Mouse (Mus musculus) skeletal muscle tissue, adult 2 months (tissue): ENCODE measurements around the gene Igsf21.

Experiments used
- DNase-seq: peaks from one replicate; pipeline ENCODE4 v3.0.0-alpha.2; 2012; ENCODE audit warnings: low read depth, low spot score

Igsf21 gene

DNA sequence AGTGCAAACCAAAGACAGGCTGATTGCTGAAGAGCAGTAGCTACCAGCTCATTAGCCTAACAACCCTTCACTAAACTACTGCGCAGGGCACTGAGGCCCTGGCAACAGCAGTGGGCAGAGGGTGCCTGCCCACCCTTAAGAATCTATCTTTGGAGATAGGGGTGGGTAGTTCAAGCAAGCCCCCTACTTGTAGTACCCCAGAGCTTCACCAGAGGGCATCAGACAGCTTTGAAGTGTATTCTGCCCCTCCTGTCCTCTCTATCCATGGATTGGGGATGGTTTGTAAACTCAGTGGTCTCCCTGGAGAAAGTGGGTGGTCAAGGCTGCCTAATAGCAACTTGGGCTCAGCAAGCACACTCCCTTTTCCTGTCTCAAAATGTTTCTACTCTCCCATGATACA lies 146.4 kb downstream of the Igsf21 start:
- DNase-seq, result no peak

GRCm38 (mm10) chr4:140096283-140096682 lies 150.3 kb downstream of the Igsf21 start:
- DNase-seq, result no peak

- DNase-seq, result no peak
Measured at GRCm38 (mm10) chr4:140094835-140095234, 151.7 kb downstream of the Igsf21 start.

GRCm38 (mm10) chr4:140092367-140092766 lies 154.2 kb downstream of the Igsf21 start:
- DNase-seq, result no peak

- DNase-seq, result no peak
Measured at GRCm38 (mm10) chr4:140091693-140092092, 154.9 kb downstream of the Igsf21 start.

DNA sequence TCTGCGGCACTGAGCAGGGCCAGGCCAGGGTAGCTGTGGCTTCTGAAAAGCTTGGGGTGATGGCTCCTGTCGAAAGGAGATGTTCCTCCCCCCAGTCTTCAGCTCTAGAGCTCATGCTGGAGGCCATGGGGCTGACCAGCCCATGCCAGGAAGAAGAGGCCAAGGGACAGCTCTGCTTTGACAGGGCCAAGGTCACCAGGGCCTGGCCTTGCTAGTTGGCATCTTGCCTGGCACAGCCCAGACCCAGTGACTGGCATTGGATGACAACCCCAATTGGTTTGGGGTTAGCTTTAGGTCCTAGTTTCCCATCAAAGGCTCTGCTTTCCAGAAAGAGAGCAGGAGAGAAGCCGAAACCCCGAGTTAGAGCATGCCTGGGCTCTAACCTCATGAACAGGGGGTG lies 156.9 kb downstream of the Igsf21 start:
- DNase-seq, result no peak

- no peak for DNase-seq
Measured at GRCm38 (mm10) chr4:140088711-140089440, 157.7 kb downstream of the Igsf21 start.

DNA sequence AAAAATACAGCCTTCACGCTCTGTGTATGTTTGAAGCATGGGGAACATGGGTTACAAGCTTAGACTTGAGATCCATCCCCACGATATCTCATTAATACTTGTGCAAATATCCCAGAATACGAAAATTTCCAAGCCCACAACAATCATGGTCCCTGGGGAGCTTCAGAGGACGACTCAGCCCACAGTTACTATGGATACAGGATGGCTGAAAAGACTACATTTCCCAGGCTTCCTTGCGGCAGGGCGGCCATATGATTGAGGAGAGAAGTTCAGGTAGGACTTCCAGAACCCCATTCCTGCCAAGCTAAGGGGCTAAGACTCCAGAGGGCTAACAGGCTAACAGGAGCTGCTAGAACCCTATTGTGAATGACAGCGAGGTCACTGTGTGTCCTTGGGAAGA lies 160.4 kb downstream of the Igsf21 start:
- DNase-seq, result no peak

DNA sequence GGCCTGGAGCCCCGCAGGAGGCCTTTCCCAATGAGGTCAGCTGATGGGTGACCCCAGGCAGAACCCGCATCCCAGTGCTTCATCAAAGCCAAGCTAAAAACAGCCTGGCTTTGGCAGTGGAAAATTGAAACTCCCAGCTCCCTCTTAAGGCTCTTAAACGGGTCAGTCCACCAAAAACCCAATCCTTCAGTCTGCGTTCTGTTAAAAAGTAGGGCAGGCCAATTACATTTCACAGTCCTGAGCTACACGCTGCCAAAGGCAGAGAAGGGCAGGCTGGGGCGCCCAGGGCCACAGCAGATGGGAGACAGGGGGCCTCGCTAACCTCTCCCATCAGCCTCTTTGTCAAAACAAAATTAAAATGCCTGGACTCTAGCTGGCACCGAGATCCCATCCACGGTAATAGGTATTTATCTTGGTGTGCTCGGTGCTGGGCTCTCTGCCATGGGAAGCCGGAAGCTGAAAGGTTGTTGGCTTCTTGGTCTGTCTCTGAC lies 162.0 kb downstream of the Igsf21 start:
- no peak for DNase-seq

- DNase-seq, result no peak
Measured at GRCm38 (mm10) chr4:140084064-140084463, 162.5 kb downstream of the Igsf21 start.

GRCm38 (mm10) chr4:140078416-140078815 lies 168.2 kb downstream of the Igsf21 start:
- no peak for DNase-seq

DNA sequence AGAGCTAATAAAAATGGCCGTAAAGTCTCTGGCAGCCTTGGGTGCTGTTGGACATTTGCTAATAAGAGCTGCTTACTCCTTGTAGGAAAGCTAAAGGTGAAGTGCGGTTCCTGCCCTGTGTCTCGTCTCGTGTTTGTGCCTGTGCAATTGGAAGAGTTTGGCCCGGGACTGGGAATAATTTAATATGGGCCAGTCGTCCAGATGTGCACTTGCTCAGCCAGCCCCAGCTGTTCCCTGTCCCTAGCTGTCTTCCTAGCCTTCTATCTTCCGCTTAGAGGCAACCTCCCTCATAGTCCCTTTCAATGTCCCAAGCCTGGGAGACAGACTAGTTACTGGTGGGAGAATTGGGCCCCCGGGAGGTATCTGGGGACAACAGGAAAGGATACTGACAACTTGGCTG lies 169.0 kb downstream of the Igsf21 start:
- no peak for DNase-seq

DNA sequence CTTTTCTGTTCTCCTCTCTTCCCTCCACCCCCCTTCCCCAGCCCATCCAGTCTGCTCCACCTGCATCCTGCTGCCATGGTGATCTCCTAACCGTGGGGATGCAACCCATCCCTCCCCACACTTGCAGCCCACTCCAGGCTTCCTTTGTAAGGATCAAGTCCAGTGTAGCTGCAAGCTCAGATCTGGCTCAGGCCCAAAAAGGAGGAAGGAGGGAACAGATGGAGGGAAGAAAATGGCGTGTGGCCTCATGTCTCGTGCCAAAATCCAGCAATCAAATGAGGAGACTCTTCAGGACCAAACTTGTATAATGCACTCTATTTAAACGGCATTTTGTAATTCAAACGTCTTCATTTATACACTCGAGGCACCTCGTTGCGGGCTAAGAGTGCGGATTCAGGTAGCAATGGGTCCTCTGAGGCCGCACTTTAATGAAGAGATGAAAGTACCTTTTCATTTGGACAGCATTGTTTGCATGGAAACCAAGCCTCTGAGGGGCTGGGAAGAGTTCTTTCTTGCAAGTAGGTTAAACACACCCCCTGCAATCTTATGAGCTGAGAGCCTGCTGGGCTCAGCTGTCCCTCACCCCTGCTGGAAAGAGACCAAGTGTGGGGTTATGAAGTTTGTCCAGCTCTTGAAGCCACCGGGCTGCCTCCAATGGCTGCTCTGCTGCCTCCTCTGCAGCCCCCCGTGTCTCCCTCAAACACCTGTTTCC lies 169.6 kb downstream of the Igsf21 start:
- DNase-seq, result no peak

DNA sequence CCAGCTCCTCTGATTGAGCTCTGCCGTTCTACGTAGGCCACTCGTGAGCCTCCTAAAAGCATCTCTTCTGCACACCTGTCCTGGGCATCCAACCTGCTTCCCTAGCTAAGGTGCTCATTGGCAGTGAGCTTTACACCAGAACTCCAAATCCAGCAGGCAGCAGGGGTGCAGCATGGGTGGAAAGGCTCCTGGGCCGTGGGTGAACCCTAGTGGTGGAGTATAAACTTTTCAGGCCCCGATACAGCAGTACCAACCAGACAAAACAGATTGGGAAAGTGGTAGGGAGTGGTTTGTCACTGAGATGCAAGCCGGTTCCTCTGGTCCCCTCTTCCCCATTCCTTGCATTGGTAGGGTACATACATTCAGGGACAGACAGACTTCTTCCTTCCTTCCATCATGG lies 170.2 kb downstream of the Igsf21 start:
- no peak for DNase-seq

GRCm38 (mm10) chr4:140071047-140071446 lies 175.5 kb downstream of the Igsf21 start:
- DNase-seq, result no peak

DNA sequence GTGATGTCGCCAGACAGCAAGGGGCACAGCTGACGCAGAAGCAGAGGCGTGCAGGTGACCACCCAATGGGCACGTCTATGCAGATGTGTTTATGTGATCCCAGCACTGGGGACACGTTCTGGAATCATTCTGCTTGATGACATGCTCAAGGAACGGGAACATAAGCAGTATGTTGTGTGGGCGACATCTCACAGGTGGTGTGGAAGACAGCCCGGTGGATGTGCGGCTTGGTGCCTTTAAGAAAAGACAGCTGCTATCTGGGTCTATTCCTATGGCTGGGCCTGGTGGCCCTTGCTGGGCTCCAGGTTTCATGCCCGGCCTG lies 176.3 kb downstream of the Igsf21 start:
- DNase-seq, result no peak

- DNase-seq, result no peak
Measured at GRCm38 (mm10) chr4:140069563-140070330, 176.8 kb downstream of the Igsf21 start.

- no peak for DNase-seq
Measured at GRCm38 (mm10) chr4:140068468-140068867, 178.1 kb downstream of the Igsf21 start.

- DNase-seq, result peak; percentile 13
Measured at GRCm38 (mm10) chr4:140066011-140066410, 180.6 kb downstream of the Igsf21 start.

DNA sequence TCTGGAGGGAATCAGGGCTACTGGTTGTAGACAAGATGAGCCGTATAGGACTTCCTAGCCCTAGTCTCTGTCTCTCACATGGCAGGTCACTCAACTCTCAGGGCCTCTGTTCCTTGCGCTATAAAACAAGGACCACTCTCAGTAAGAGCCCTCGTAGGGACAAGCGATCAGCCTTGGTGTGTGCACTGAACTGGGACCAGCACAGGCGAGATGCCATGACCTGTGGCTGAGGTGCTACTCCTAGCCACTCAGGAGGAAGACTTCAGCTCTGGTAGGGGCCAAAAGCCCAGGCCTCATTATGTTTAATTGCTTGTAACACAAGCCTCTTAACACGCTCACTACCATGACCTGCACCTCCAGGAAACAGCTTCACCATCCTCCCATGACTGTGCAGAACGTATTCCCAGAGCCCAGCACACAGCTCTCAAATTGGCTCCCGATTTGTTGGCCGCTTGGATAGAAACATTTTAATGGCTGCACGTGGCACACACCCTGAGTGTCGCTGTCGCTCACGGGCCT lies 183.4 kb downstream of the Igsf21 start:
- no peak for DNase-seq

DNA sequence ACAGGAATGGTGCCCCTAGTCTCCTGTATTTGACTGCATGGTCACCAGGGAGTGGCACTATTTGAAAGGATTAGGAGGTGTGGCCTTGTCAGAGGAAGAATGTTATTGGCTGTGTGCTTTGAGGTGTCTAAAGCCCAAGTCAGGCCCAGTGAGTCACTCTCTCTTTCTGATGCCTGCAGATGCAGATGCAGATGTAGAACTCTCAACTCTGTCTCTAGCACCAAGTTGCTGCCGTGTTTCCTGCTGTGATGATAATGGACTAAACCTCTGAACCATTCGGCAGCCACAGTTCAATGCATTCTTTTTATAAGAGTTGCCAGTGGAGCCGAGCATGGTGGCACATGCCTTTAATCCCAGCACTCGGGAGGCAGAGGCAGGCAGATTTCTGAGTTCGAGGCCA lies 186.3 kb downstream of the Igsf21 start:
- DNase-seq, result no peak

GRCm38 (mm10) chr4:140053042-140053441 lies 193.5 kb downstream of the Igsf21 start:
- no peak for DNase-seq
